Mouse (Mus musculus): Measurements from ENCODE around the gene Stx6.

DNA sequence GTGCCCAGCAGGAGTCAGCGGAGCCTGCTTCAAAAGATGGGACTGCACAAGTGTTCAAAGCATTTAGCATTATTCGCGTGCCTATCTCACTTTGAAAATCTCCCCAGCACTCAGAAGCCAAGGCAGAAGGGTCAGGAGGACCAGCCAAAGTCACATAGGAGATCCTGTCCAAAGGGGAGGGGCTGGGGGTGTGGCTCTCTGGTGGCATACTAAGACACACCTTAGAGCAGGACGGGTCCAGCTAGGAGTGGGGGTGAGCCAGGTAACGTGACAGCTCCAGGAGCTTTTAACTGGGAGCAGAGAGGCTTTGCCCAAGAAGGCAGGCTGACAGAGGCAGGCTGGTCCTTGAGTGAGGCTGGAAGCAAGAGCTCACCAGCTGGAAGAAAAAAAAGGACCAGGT, 60.4 kb downstream of the Stx6 start:
- no peak for TF ChIP-seq GATA1 (IDR thresholded peaks at IDR 0.05; ENCODE audit: borderline replicate concordance, low read length)
- TF ChIP-seq FLI1 (IDR thresholded peaks at IDR 0.05; ENCODE audit: low read length) = no peak
